Mouse (Mus musculus) layer of hippocampus, adult 11-12 months (tissue): ENCODE results near the gene Gle1.
"Not testable (repeated sequence)": the region's sequence is repeated elsewhere in the genome, so short reads cannot be mapped to it uniquely, and the experiment has no call there.

ENCODE experiments used
- DNase-seq: peaks from one replicate; pipeline ENCODE4 v3.0.0; 2022; ENCODE audit warnings: low spot score

The Gle1 gene

GRCm38 (mm10) chr2:29934906-29935599, at the start of gene Gle1:
Gene Gle1 (plus strand): TSS chr2:29935426.
- DNase-seq = peak; percentile 95

- DNase-seq = not testable (repeated sequence)
Observed at GRCm38 (mm10) chr2:29886659-29887292, 48.5 kb upstream of the Gle1 start.

- DNase-seq = peak; percentile 99
Observed at GRCm38 (mm10) chr2:29889066-29889944, 45.9 kb upstream of the Gle1 start, which contains the start of gene Odf2. Gene Odf2 (plus strand): TSS chr2:29889221.

- DNase-seq = peak; percentile 83
Observed at GRCm38 (mm10) chr2:29889991-29890833, 45.0 kb upstream of the Gle1 start.

GRCm38 (mm10) chr2:29891773-29892172, 43.5 kb upstream of the Gle1 start:
- no peak for DNase-seq

- no peak for DNase-seq
Observed at GRCm38 (mm10) chr2:29896071-29896470, 39.2 kb upstream of the Gle1 start.

- no peak for DNase-seq
Observed at GRCm38 (mm10) chr2:29897366-29897765, 37.9 kb upstream of the Gle1 start.

- DNase-seq = no peak
Observed at GRCm38 (mm10) chr2:29898081-29898480, 37.1 kb upstream of the Gle1 start.

- DNase-seq = no peak
Observed at GRCm38 (mm10) chr2:29902194-29902593, 33.0 kb upstream of the Gle1 start.

GRCm38 (mm10) chr2:29908171-29908570, 27.1 kb upstream of the Gle1 start:
- not testable (repeated sequence) for DNase-seq

- DNase-seq = no peak
Observed at GRCm38 (mm10) chr2:29910042-29910441, 25.2 kb upstream of the Gle1 start.

- no peak for DNase-seq
Observed at GRCm38 (mm10) chr2:29917621-29918020, 17.6 kb upstream of the Gle1 start.

- DNase-seq = peak; percentile 31
Observed at GRCm38 (mm10) chr2:29922011-29922410, 13.2 kb upstream of the Gle1 start.

GRCm38 (mm10) chr2:29926542-29926941, 8.7 kb upstream of the Gle1 start:
- no peak for DNase-seq

- peak; percentile 43 for DNase-seq
Observed at GRCm38 (mm10) chr2:29930506-29930905, 4.7 kb upstream of the Gle1 start.

- DNase-seq = no peak
Observed at GRCm38 (mm10) chr2:29931194-29931593, 4.0 kb upstream of the Gle1 start.

- DNase-seq = no peak
Observed at GRCm38 (mm10) chr2:29940073-29940472, 4.8 kb downstream of the Gle1 start.

- no peak for DNase-seq
Observed at GRCm38 (mm10) chr2:29940826-29941225, 5.6 kb downstream of the Gle1 start.

GRCm38 (mm10) chr2:29944723-29945122, 9.5 kb downstream of the Gle1 start:
- no peak for DNase-seq

GRCm38 (mm10) chr2:29948896-29949295, 13.7 kb downstream of the Gle1 start:
- no peak for DNase-seq

GRCm38 (mm10) chr2:29961246-29961645, 26.0 kb downstream of the Gle1 start:
- no peak for DNase-seq
